Mouse (Mus musculus) embryonic facial prominence, embryonic 11.5 days (tissue): ENCODE data around the gene Cdk5. TPM values are rescaled to one million over a fixed set of nuclear protein-coding genes. Genes with fewer than 3 reads are reported as not detected.
"Not testable (repeated sequence)": the region's sequence is repeated elsewhere in the genome, so short reads cannot be mapped to it uniquely, and the experiment has no call there.

Experiments
- ATAC-seq: fragments of 200-750 bp; cut with Nextera tagmentation; replicated peaks from 2 replicates; pipeline ENCODE4 v1.8.0; 2017; ENCODE audit warnings: low read depth; ENCODE audit not compliant: insufficient number of reproducible peaks, low FRiP score, low TSS enrichment
- DNase-seq: peaks from one replicate; pipeline ENCODE4 v3.0.0-alpha.2; 2015; ENCODE audit warnings: low spot score
- H3K27ac ChIP-seq: fragments of 300-500 bp; sonication (generic); replicated peaks from 2 replicates; pipeline ENCODE4 v1.5.1; 2014; ENCODE audit warnings: mild to moderate bottlenecking, low read depth, low read length, control low read depth
- H3K27me3 ChIP-seq: fragments of 300-500 bp; sonication (generic); 2 replicates; pipeline ENCODE4 v1.6.1; 2014; ENCODE audit warnings: mild to moderate bottlenecking, low read length, moderate library complexity, mixed read lengths; ENCODE audit not compliant: control insufficient read depth, insufficient read depth
- H3K36me3 ChIP-seq: fragments of 300-500 bp; sonication (generic); replicated peaks from 2 replicates; pipeline ENCODE4 v1.6.1; 2014; ENCODE audit warnings: low read depth, mild to moderate bottlenecking, low read length, moderate library complexity, mixed read lengths; ENCODE audit not compliant: control insufficient read depth, insufficient read depth
- H3K4me1 ChIP-seq: fragments of 300-500 bp; sonication (generic); 2 replicates; pipeline ENCODE4 v1.6.1; 2014; ENCODE audit warnings: low read length, mixed read lengths; ENCODE audit not compliant: control insufficient read depth, insufficient read depth
- H3K4me2 ChIP-seq: fragments of 300-500 bp; sonication (generic); 2 replicates; pipeline ENCODE4 v1.6.1; 2014; ENCODE audit warnings: low read depth, mild to moderate bottlenecking, control low read depth, low read length, moderate library complexity
- H3K4me3 ChIP-seq: fragments of 300-500 bp; sonication (generic); 2 replicates; pipeline ENCODE4 v1.5.1; 2014; ENCODE audit warnings: low read depth, low read length, control low read depth
- H3K9ac ChIP-seq: fragments of 300-500 bp; sonication (generic); replicated peaks from 2 replicates; pipeline ENCODE4 v1.6.1; 2014; ENCODE audit warnings: mild to moderate bottlenecking, control low read depth, low read length
- H3K9me3 ChIP-seq: fragments of 300-500 bp; sonication (generic); replicated peaks from 2 replicates; pipeline ENCODE4 v1.6.1; 2016; ENCODE audit warnings: mild to moderate bottlenecking, low read length, inconsistent platforms, mixed read lengths; ENCODE audit not compliant: control insufficient read depth
- WGBS: fragments of 180-500 bp; shearing (Covaris S2); extraction: QIAGEN DNeasy Blood & Tissue Kit; methylation state at CpG from one replicate; pipeline ENCODE4 v1.1.7; 2014; 5-methylcytosine and 5-hydroxymethylcytosine counted together
- polyA plus RNA-seq: library from polyadenylated mRNA; unstranded; fragments of >200 nt; fragmentation: Nextera tagmentation; extraction: Ambion mirVana; gene quantifications from 2 replicates; pipeline ENCODE4 v1.2.1, GENCODE M21; 2014

The Cdk5 gene
- polyA plus RNA-seq, 1 experiment from 2014 or later = 50.8 TPM

GRCm38 (mm10) chr5:24401969-24402368 is 21.4 kb downstream of the Cdk5 start:
- WGBS = 85% methylated on average over 9 of the region's 9 CpGs
- DNase-seq (no peak), ATAC-seq (no peak)
- H3K4me2 ChIP-seq = no peak overlapping the region
- H3K9me3 ChIP-seq = no peaks in the 10 kb centered on the region
- H3K36me3 ChIP-seq = no peaks in the 10 kb centered on the region
- no peaks in the 10 kb centered on the region for H3K27me3 ChIP-seq
- no peak overlapping the region for H3K4me3 ChIP-seq
- H3K4me1 ChIP-seq = no peaks in the 10 kb centered on the region; the same call in 1 of the 2 replicates
- H3K9ac ChIP-seq = no peak overlapping the region
- no peak overlapping the region for H3K27ac ChIP-seq

DNA sequence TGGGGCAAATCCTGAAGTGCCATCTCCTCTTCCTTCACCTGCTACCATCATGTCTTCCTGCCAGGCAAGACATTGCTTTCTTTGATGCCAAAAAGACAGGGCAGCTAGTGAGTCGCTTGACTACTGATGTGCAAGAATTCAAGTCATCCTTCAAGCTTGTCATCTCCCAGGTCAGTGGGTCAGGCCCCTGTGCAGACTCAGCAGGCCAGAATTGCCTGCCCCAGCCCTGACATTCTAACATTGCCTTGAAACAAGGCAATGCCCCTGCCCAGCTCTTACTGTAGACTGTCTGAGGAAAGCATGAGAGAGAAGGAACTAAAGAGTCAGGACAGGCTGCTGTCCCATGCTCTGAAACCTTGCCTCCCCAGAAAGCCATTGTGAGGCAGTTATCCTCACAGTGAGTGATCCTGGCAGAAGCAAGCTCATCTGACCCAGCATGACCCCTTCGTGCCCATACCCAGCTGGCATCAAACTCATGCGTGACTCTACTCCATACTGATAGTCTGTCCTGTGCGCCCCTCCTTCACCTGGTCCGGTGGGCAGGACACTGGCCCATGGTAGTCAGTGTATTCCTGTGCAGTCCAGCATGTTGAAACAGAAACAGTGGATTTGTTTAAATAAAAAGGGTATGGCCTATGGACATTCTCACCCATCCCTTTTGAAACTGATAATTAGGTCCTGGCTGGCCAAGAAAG is 22.3 kb downstream of the Cdk5 start:
- Histone ChIP-seq H3K27me3 (no peaks in the 10 kb centered on the region), H3K36me3 (no peaks in the 10 kb centered on the region), H3K4me3 (no peak overlapping the region), H3K9ac (no peak overlapping the region), H3K27ac (no peak overlapping the region), H3K4me1 (no peaks in the 10 kb centered on the region; the same call in 1 of the 2 replicates), H3K4me2 (no peak overlapping the region), H3K9me3 (no peaks in the 10 kb centered on the region)
- DNase-seq (no peak), ATAC-seq (no peak)
- WGBS = 95% methylated on average over 5 of the region's 5 CpGs

- ATAC-seq = 0 out of 2 replicates have a peak, but pooled peaks have one; percentile 16
- H3K36me3 ChIP-seq = no peaks in the 10 kb centered on the region
- no peaks in the 10 kb centered on the region; the same call in 1 of the 2 replicates for H3K4me1 ChIP-seq
- H3K27ac ChIP-seq = no peak overlapping the region
- no peak overlapping the region for H3K4me3 ChIP-seq
- no peak for DNase-seq
- no peaks in the 10 kb centered on the region for H3K9me3 ChIP-seq
- WGBS = 83% methylated on average over 11 of the region's 11 CpGs
- H3K27me3 ChIP-seq = no peaks in the 10 kb centered on the region
- no peak overlapping the region for H3K4me2 ChIP-seq
- H3K9ac ChIP-seq = no peak overlapping the region
Measured at GRCm38 (mm10) chr5:24400362-24400761, 23.0 kb downstream of the Cdk5 start.

GRCm38 (mm10) chr5:24399686-24400085 is 23.6 kb downstream of the Cdk5 start:
- no peak overlapping the region for H3K9ac ChIP-seq
- WGBS = 80% methylated on average over 10 of the region's 10 CpGs
- no peak overlapping the region for H3K27ac ChIP-seq
- H3K4me3 ChIP-seq = no peak overlapping the region
- no peaks in the 10 kb centered on the region; the same call in 1 of the 2 replicates for H3K4me1 ChIP-seq
- H3K36me3 ChIP-seq = no peaks in the 10 kb centered on the region
- H3K4me2 ChIP-seq = no peak overlapping the region
- no peaks in the 10 kb centered on the region for H3K9me3 ChIP-seq
- no peak for DNase-seq
- no peaks in the 10 kb centered on the region for H3K27me3 ChIP-seq
- 0 out of 2 replicates have a peak, but pooled peaks have one; percentile 11 for ATAC-seq

DNA sequence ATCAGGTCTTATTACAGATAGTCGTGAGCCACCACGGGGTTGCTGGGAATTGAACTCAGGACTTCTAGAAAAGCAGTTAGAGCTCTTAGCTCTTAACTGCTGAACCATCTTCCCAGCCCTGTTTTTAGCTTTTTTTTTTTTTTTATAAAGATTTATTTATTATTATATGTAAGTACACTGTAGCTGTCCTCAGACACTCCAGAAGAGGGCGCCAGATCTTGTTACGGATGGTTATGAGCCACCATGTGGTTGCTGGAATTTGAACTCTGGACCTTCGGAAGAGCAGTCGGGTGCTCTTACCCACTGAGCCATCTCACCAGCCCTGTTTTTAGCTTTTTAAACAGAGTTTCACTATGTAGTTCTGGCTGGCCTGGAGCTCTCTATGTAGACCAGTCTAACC is 27.1 kb downstream of the Cdk5 start:
- not testable (repeated sequence) for H3K9ac ChIP-seq, H3K4me1 ChIP-seq, H3K27ac ChIP-seq, ATAC-seq, H3K4me3 ChIP-seq, H3K4me2 ChIP-seq, H3K9me3 ChIP-seq, H3K27me3 ChIP-seq, DNase-seq, H3K36me3 ChIP-seq
- WGBS = 89% methylated on average over 6 of the region's 6 CpGs

DNA sequence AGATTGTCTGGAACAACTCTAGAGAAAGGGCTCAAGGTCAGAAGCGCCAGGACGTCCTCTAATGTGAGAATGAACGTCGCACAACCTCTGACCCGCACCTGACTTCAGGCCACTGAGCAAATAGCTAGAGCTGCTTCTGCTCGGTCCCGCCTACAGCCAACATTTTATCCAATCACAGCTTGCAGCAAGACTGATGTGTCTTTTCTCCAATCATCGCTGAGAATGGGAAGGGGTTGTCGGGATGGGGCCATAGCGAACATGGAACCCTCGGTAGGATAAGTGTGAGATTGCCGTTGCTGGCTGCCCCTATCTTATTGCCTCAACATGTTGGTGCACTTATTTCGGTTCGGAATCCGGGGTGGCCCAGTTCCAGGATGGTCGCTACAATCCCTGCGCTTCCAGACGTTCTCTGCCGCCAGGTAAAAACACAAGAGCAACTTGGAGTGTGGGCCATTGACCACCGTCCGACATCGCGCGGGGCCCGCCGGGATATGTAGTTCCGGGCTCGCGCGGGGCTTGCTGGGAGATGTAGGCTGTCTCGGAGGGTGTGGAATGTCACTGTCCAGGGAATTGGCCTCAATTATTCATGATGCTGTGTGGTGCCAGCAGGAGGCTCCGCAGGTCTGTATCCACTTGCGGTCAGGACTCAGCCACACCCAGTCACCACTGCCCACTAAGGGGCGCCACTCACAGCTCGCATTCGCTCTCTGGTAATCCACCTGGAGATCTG is 29.0 kb downstream of the Cdk5 start:
- WGBS = 1% methylated on average over 36 of the region's 36 CpGs
- ATAC-seq (peak; percentile 94), DNase-seq (peak; percentile 94)
- Histone ChIP-seq H3K9ac (peak overlapping the region; percentile 59), H3K27me3 (no peaks in the 10 kb centered on the region), H3K9me3 (no peaks in the 10 kb centered on the region), H3K36me3 (no peaks in the 10 kb centered on the region), H3K27ac (no peak overlapping the region), H3K4me2 (peak overlapping the region; percentile 50), H3K4me3 (peak overlapping the region; percentile 49), H3K4me1 (no peaks in the 10 kb centered on the region)

GRCm38 (mm10) chr5:24393392-24393997 is 29.8 kb downstream of the Cdk5 start, which contains the start of gene Abcb8:
Gene Abcb8, plus strand, starts transcription at chr5:24393663.
- 20% methylated on average over 7 of the region's 7 CpGs for WGBS
- H3K9me3 ChIP-seq = no peaks in the 10 kb centered on the region
- peak within 1 kb of the TSS; percentile 59 for H3K9ac ChIP-seq
- no peaks in the 10 kb centered on the region for H3K4me1 ChIP-seq
- no peak within 1 kb of the TSS for H3K27ac ChIP-seq
- peak; percentile 87 for DNase-seq
- peak within 1 kb of the TSS; percentile 49 for H3K4me3 ChIP-seq
- no peak for ATAC-seq
- no peaks in the 10 kb centered on the region for H3K27me3 ChIP-seq
- no peaks in the 10 kb centered on the region for H3K36me3 ChIP-seq
- H3K4me2 ChIP-seq = peak within 1 kb of the TSS; percentile 50
